Mouse (Mus musculus) erythroblast, embryonic 14.5 days (primary cell): ENCODE measurements around the gene Rap2a. TPM values are rescaled to one million over a fixed set of nuclear protein-coding genes. Genes with fewer than 3 reads are reported as not detected.

Source experiments
- H3K27me3 ChIP-seq: 2 replicates; pipeline ENCODE4 v1.6.1; 2012; ENCODE audit warnings: inconsistent platforms; ENCODE audit not compliant: control insufficient read depth
- H3K36me3 ChIP-seq: 2 replicates; pipeline ENCODE4 v1.6.1; 2012; ENCODE audit warnings: mild to moderate bottlenecking, inconsistent platforms; ENCODE audit not compliant: control insufficient read depth
- H3K4me1 ChIP-seq: 2 replicates; pipeline ENCODE4 v1.6.1; 2012; ENCODE audit warnings: inconsistent platforms; ENCODE audit not compliant: control insufficient read depth
- H3K4me3 ChIP-seq: replicated peaks from 2 replicates; pipeline ENCODE3; 2012; ENCODE audit warnings: moderate library complexity, mild to moderate bottlenecking, inconsistent platforms
- H3K9me3 ChIP-seq: 2 replicates; pipeline ENCODE4 v1.6.1; 2012; ENCODE audit warnings: low read length, inconsistent platforms, mixed read lengths; ENCODE audit not compliant: control insufficient read depth
- GATA1 ChIP-seq: IDR thresholded peaks from 2 replicates; pipeline ENCODE4 v1.6.1; 2012; ENCODE audit warnings: low read length, inconsistent platforms, mixed read lengths
- TAL1 ChIP-seq: IDR thresholded peaks from 3 replicates; pipeline ENCODE4 v1.6.1; 2012; ENCODE audit warnings: low read length, inconsistent platforms, mixed read lengths
- polyA plus RNA-seq: library from polyadenylated mRNA; stranded (reverse); fragments of >175 nt; gene quantifications from 2 replicates; pipeline ENCODE4 v1.2.3, GENCODE M21; 2012

Gene Rap2a
- polyA plus RNA-seq, 1 experiment = 0.05 TPM

GRCm38 (mm10) chr14:120543846-120544245, 65.6 kb downstream of the Rap2a start:
- no peaks in the 10 kb centered on the region for H3K36me3 ChIP-seq
- H3K4me1 ChIP-seq = no peaks in the 10 kb centered on the region
- no peak overlapping the region for H3K4me3 ChIP-seq
- peaks cover 2% of the 10 kb centered on the region; the same call in 1 of the 2 replicates for H3K9me3 ChIP-seq
- H3K27me3 ChIP-seq = no peaks in the 10 kb centered on the region
- TF ChIP-seq GATA1 (no peak), TAL1 (no peak)

- Histone ChIP-seq H3K9me3 (no peaks in the 10 kb centered on the region; the same call in 1 of the 2 replicates), H3K27me3 (no peaks in the 10 kb centered on the region), H3K4me3 (no peak overlapping the region), H3K4me1 (no peaks in the 10 kb centered on the region), H3K36me3 (no peaks in the 10 kb centered on the region)
- TF ChIP-seq GATA1 (no peak), TAL1 (no peak)
These were observed 66.3 kb downstream of the Rap2a start for GRCm38 (mm10) chr14:120544495-120544894.

- no peaks in the 10 kb centered on the region for H3K36me3 ChIP-seq
- H3K4me3 ChIP-seq = no peak overlapping the region
- H3K4me1 ChIP-seq = no peaks in the 10 kb centered on the region
- H3K27me3 ChIP-seq = no peaks in the 10 kb centered on the region
- no peaks in the 10 kb centered on the region for H3K9me3 ChIP-seq
- TF ChIP-seq TAL1 = no peak
- no peak for TF ChIP-seq GATA1
These were observed 66.7 kb downstream of the Rap2a start for GRCm38 (mm10) chr14:120544946-120545345.

Other genes starting within 250 kb of the Rap2a start
- 0.14 and 0.18 TPM in 2 replicates for gene Mbnl2, start 202.8 kb upstream of the Rap2a start, polyA plus RNA-seq